Mouse (Mus musculus) layer of hippocampus, postnatal 25 days (tissue): ENCODE measurements around the gene Ap3b1. TPM values are rescaled to one million over a fixed set of nuclear protein-coding genes. Genes with fewer than 3 reads are reported as not detected.

Source experiments
- DNase-seq, 2 experiments: peaks; one replicate each; pipeline ENCODE4 v3.0.0; 2022; ENCODE audit warnings: mixed read lengths in 2 of 2, low spot score in 1 of 2; ENCODE audit errors: extremely low spot score in 1 of 2
- total RNA-seq, 2 experiments: library from RNA; stranded (reverse); gene quantifications; 2 replicates each; pipeline ENCODE4 v1.2.3; 2021

The Ap3b1 gene
- total RNA-seq, 2 experiments from 2014 or later: 51.4 to 57.4 TPM

DNA sequence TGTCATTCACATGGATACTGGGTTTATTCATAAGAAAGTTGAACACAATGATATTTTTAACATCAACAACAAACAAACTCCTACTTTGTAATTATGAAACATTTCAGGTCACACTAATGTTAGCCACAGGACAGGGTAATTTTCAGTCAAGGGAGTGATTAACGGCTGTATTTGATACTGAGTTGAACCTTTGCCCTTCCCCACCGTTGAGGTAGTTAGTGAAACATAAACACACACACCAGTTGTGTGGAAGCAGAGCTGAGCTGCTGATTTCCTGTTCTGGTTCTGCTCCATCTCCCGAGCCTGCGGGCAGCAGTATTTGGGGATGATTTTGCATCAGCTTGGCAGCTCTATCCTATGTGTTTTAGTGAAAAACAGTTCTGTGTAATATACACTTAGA is 88.2 kb downstream of the Ap3b1 start:
- no peak for DNase-seq

- DNase-seq: no peak
Measured at GRCm38 (mm10) chr13:94449593-94449992, 90.8 kb downstream of the Ap3b1 start.

DNA sequence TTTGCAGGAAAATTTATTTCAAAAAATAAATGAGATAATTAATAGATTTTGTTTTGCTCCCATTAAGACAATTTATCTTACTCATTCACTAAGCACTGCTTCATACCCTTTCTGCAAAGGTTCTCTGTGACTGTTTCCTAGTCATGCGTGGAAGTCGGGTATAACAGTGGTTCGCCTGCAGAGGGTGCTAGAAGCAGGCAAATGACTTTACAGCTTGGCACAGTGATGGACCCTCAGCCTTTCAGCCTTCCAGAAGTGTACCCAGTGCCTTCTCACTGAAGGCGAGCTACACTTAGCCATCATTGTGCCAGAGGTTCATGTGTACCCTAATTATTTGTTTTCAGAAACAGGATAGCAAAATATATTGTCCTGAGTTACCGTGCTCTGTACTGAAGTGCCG is 92.5 kb downstream of the Ap3b1 start:
- peak in 1 of 2 experiments; percentile 63 for DNase-seq

GRCm38 (mm10) chr13:94454131-94454530 is 95.4 kb downstream of the Ap3b1 start:
- no peak for DNase-seq

DNA sequence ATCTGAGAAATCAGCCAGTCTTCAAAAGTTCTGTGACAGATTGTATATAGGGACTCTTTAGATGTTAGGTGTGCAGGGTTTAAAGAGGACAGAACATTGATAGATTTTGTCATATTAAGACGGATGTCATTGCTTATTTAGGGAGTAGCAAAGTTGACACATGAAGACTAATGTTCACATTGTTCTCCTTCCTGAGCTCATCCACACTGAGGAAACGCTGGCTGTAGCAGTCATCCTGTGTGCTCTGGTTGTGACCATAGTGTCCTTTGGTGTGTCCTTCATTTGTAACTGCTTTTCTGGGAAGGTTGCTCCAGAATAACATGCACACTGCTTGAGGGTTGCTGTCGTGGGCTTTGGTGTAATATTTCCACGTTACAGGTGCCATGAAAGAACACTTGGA is 100.4 kb downstream of the Ap3b1 start:
- no peak for DNase-seq

- no peak for DNase-seq
Measured at GRCm38 (mm10) chr13:94464221-94464620, 105.5 kb downstream of the Ap3b1 start.

GRCm38 (mm10) chr13:94468551-94468950 is 109.8 kb downstream of the Ap3b1 start:
- DNase-seq: no peak

- no peak for DNase-seq
Measured at GRCm38 (mm10) chr13:94471009-94471672, 112.4 kb downstream of the Ap3b1 start.

DNA sequence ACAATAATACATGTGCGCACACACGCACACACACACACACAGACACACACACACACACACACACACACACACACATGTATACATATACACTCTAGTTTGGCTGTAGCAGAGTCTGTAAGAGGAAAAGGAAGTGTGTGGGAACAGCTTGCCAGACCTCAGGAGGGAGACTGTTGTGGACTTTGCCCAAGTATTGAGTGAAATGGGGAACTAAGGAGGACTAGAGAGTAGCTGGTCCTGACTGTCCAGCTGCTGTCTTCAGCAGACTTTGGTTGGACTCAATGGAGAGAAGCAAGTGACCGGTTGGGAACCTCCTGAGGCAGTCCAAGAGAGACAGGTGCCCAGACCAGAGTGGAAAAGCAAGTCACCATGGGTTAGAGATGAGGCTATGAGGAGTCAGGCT is 117.4 kb downstream of the Ap3b1 start:
- DNase-seq: no peak

- DNase-seq: no peak
Measured at GRCm38 (mm10) chr13:94480256-94480655, 121.5 kb downstream of the Ap3b1 start.

GRCm38 (mm10) chr13:94490684-94491083 is 131.9 kb downstream of the Ap3b1 start:
- no peak for DNase-seq

- no peak for DNase-seq
Measured at GRCm38 (mm10) chr13:94491159-94491558, 132.4 kb downstream of the Ap3b1 start.

DNA sequence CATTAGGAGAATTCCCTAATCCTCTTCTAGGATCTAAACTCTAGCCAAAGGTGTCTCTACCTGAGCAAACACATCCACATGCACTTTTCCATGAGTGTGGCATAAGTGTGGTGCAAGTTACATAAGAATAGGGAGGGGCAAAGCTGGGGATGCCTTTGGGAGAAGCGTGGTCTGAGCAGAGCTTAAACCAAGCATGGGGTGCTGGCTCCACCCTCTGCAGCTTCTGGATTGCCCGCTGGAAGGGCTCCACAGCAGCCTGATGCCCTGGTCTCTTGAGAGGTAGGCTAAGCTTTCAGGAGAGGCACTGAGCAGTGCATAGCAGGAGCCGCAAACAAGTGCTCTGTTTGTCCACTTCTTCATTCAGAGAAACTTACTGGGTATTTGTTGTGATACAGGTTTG is 138.8 kb downstream of the Ap3b1 start:
- no peak for DNase-seq

GRCm38 (mm10) chr13:94506411-94506810 is 147.7 kb downstream of the Ap3b1 start:
- DNase-seq: no peak

DNA sequence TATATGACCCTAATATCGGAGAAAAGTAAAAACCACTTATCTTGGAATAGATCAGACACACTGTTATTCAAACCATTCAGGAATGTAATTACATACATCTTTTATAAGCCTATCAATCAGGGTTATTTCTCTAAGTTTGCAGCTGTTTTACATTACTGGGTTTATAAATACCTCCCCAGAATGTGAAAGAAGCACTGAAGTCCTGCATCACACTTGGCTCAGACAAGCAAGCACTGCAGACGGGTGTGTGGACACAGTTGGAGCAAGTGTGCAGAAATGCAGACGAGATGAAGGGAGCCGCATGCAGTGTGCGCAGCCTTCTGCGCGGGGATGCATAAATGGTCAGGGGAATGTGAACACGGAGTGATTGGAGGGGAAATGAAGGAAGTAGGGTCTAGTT is 149.6 kb downstream of the Ap3b1 start:
- no peak for DNase-seq

DNA sequence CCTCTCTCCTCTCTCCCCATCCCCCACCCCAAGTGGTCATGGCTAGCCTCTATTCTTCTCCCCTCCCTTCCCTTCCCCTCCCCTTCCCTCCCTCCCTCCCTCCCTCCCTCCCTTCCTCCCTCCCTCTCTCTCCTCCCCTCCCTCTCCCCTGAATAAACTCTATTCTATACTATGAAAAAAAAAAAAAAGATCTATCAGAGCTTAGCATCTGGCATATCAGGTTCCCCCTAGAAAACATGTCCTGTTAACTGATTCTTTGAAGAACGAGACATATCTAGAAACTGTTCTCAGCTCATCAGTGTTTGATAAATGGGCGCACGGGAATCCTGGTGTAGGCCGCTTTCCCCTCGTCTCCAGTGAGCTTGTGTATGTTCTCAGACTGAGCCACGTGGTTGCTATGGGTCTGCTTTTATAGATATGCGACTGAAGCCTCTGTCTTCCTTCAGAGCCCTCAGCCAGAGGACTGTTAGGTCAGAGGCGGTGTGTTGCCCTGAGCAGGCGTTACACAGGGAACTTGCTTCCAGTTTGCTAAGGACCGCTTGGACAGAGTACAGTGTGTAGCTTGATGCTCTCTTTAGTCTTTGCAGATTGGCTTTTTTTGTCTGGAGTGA is 154.5 kb downstream of the Ap3b1 start:
- no peak for DNase-seq

DNA sequence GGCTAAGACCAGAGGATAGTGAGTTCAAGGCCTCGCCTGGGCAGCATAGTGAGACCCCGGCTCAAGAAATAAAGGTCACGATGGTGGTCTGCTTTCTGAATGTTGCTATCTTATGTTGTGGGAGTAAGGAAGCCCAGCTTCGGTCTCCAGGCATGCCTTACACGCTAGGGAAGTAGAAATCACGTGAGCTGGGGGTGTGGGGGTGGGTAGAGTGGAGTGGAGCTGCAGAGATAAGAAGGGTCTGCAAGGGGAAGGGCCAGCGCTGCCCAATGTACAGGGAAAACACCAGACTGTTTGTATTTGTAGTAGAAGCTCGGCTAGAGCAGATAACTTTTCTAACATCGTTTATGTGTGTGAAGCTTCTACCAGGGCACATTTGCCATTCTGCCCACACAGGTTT is 155.1 kb downstream of the Ap3b1 start:
- no peak for DNase-seq

GRCm38 (mm10) chr13:94514992-94515391 is 156.2 kb downstream of the Ap3b1 start:
- DNase-seq: no peak

DNA sequence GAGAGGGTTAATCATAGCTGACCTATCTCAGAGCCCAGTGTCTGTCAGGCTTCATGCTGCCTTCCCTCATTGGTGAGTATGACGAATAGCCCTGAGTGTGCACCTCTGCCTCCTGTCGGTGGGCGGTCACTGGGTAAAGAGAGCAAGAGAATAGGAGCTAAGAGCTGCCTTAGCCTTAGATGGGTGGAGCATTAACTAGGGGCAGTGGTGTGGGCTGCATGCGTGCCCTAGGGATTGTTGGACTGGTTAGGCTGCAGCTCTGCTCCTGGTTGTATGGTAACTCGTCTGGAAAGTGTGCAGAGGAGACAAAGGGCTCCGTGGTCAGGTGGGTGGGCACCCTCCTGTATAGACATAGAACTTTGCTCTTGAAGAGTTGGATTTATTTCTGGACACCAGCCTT is 157.8 kb downstream of the Ap3b1 start:
- DNase-seq: no peak

DNA sequence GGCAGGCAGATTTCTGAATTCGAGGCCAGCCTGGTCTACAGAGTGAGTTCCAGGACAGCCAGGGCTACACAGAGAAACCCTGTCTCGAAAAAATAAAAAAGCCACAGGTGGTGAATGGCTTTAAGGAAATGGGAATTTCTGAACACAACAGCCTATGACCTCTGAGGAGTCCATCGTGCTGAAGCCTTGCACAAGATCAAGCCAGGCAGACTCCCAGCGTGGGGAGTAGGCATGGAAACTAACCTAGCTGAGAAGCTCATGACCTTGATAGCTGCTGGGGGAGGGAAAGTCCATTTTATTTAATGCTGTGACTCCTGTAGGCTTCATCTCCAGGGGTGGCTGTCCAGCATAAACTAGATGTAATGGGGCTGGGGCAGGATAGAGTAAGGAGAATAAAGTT is 159.4 kb downstream of the Ap3b1 start:
- no peak for DNase-seq

DNA sequence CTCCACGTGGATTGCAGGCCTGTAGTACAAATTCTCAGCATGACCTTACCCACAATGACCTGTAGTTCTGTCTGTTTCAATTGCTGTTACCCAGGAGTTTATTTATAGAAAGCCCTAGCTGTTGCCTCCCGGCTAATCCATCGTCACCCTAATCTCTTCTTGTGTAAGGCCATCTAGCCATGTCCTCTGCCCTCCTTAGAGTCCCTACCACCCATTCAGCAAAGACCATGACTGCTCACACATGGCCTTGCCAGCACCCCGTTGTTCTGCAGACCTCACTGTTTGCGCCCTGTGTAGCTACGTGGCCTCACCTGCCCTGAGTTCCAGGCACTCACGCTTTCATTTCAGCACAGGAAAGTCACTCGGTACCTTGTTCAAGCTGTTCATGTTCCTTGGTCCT is 160.5 kb downstream of the Ap3b1 start:
- no peak for DNase-seq

GRCm38 (mm10) chr13:94523213-94523612 is 164.5 kb downstream of the Ap3b1 start:
- DNase-seq: no peak
